Mouse (Mus musculus) macrophage (primary cell): Measurements from ENCODE around the gene Med8. TPM values are rescaled to one million over a fixed set of nuclear protein-coding genes. Genes with fewer than 3 reads are reported as not detected.

Experiments used
- H3K27ac ChIP-seq: fragments of 350-480 bp; formaldehyde crosslinking; 2 replicates; pipeline ENCODE4 v1.9.0; 2021
- H3K36me3 ChIP-seq: fragments of 350-480 bp; formaldehyde crosslinking; 2 replicates; pipeline ENCODE4 v1.9.0; 2021; ENCODE audit errors: inconsistent target
- H3K4me3 ChIP-seq: fragments of 350-480 bp; formaldehyde crosslinking; 2 replicates; pipeline ENCODE4 v1.9.0; 2021; ENCODE audit errors: inconsistent target
- H3K79me2 ChIP-seq: fragments of 350-480 bp; formaldehyde crosslinking; 2 replicates; pipeline ENCODE4 v1.9.0; 2021; ENCODE audit errors: inconsistent target
- WGBS: methylation state at CpG from one replicate; pipeline ENCODE4 v1.1.7; 2026; ENCODE audit warnings: inconsistent platforms; ENCODE audit not compliant: missing documents; 5-methylcytosine and 5-hydroxymethylcytosine counted together
- polyA plus RNA-seq: library from polyadenylated mRNA; stranded (reverse); fragments of 250-400 nt; gene quantifications from 3 replicates; pipeline ENCODE4 v1.2.4, GENCODE M21; 2018; ENCODE audit warnings: inconsistent platforms

The Med8 gene
- polyA plus RNA-seq, 1 experiment from 2014 or later: 85.4 TPM

DNA sequence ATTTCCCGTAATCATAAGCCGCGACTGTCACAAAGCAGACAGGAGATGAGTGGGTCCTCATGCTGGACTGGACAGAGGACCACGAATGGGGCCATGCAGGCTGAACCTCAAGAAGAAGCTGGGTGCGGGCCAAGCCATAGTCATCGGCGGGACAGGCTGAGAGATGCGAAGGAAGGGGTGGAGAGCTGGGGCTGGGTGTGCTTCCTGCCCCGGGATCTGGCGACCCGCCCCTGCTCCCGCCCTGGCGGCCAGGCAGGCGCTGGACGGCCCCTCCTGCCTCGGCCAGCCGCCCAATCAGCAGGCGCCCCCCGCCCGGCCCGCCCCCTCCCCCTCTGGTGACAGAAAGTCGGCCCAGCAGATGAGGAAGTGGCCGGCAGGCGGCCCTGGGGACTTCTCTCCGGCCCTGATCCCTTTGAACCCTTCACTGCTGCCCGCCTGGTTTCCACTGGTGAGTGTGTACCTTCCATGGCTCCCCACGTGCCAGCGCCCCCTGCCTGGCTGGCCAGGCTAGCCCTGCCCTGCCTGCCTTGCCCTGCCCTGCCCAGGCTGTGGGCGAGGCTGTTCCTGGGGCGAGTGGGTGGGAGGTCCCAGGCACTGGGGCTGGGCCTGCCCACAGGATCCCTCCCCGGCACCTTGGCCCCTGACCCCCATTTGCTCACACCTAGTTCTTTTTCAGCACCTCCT lies 18.8 kb downstream of the Med8 start, which contains the start of gene Elovl1:
Gene Elovl1 (plus strand): TSS at position 326 of the 684 bp plus-strand sequence.
- peak within 1 kb of the TSS; percentile 90 for H3K27ac ChIP-seq
- WGBS: under 1% methylated on average over 26 of the region's 31 CpGs
- H3K36me3 ChIP-seq: peaks cover 41% of the 10 kb centered on the region
- peak within 1 kb of the TSS; percentile 89 for H3K4me3 ChIP-seq
- H3K79me2 ChIP-seq: peaks cover 37% of the 10 kb centered on the region

DNA sequence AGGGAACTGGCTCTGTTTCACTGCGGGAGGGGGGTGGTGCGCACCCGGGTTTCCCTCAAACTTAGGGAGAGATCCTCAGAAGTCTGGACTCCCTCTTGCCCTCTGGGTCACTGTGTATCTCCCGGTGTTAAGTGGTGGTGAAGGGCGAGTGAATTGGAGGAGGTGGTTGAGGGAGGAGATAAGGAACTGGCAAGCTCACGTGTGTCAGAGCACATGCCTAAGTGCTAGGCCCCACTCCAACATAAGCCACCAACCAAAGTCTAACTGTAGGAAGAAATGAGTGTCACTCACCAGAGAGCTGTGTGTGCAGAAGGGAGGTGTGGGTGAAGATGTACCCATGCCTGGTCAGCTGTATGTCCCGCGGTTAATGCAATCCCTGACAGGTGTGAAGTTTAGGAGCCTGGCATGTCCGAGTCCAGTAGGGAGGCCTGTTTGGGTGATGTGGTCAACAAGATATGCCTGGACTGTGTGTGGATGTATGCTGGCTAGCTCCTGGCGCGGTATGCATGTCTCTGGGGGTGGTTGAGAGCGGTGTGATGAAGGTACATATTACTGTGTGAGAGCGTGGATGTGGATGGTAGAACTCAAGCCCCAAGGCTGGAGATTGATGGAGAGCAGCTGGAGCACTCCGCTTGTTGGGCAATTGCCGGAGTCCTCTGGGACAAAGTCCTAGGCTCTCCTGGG lies 19.5 kb downstream of the Med8 start:
- peaks cover 38% of the 10 kb centered on the region for H3K36me3 ChIP-seq
- H3K27ac ChIP-seq: peak overlapping the region; percentile 90
- peak overlapping the region; percentile 89 for H3K4me3 ChIP-seq
- WGBS: 35% methylated on average over 15 of the region's 15 CpGs
- H3K79me2 ChIP-seq: peaks cover 37% of the 10 kb centered on the region

- Histone ChIP-seq H3K4me3 (peak overlapping the region; percentile 89), H3K27ac (peak overlapping the region; percentile 90), H3K36me3 (peaks cover 31% of the 10 kb centered on the region), H3K79me2 (peaks cover 37% of the 10 kb centered on the region)
- WGBS: 59% methylated on average over 7 of the region's 7 CpGs
Observed at GRCm38 (mm10) chr4:118429215-118429895, 20.2 kb downstream of the Med8 start.

- Histone ChIP-seq H3K36me3 (peaks cover 31% of the 10 kb centered on the region), H3K27ac (no peak overlapping the region), H3K4me3 (no peak overlapping the region), H3K79me2 (peaks cover 57% of the 10 kb centered on the region)
- 94% methylated on average over 8 of the region's 8 CpGs for WGBS
Observed at GRCm38 (mm10) chr4:118432332-118432731, 23.2 kb downstream of the Med8 start.

DNA sequence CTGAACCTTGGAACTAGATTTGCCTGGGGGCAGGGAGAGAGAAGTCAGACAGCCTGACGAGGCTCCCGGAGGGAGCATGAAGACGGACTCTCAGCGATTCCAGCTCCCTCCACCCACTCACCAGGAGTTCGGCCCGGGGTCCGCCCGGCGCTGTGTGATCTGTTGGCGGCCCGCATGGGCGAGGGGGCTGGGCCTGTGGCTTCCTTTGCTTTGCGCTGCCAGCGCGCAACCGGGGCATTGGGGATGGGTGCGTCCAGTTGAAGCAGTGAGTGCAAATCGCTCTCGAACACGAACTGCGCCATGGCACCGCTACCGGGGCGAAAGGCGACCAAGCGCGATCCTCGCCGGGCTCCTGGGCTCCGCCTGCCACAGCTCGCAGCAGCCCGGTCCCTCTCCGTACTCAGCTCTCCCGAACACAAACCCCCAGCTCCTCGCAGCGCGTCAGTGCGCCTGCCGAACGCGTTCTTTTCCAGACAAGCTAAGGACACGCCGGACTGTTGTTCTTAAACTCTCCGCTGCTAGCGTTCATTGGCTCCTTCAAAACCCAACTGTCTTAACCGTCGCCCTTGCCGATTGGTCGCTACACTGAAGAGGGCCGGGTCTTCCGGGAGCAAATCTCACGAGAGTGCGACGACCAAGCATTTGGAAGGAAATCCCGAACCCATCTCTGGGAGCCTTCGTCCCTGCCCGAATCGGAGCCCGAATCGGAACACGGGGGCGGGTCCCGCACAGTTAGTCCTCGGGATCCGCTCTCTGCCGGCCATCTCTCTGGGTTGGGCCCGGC lies 27.9 kb downstream of the Med8 start, which contains the start of gene Cdc20:
Gene Cdc20 (minus strand): TSS at position 533 of the 784 bp plus-strand sequence.
- peaks cover 20% of the 10 kb centered on the region for H3K79me2 ChIP-seq
- peaks cover 11% of the 10 kb centered on the region for H3K36me3 ChIP-seq
- peak within 1 kb of the TSS; percentile 45 for H3K4me3 ChIP-seq
- peak within 1 kb of the TSS; percentile 56 for H3K27ac ChIP-seq
- under 1% methylated on average over 62 of the region's 67 CpGs for WGBS

- Histone ChIP-seq H3K27ac (peak overlapping the region; percentile 56), H3K79me2 (peaks cover 20% of the 10 kb centered on the region), H3K36me3 (peaks cover 2% of the 10 kb centered on the region), H3K4me3 (peak overlapping the region; percentile 45)
- WGBS: 20% methylated on average over 11 of the region's 12 CpGs
Observed at GRCm38 (mm10) chr4:118437829-118438253, 28.7 kb downstream of the Med8 start.

DNA sequence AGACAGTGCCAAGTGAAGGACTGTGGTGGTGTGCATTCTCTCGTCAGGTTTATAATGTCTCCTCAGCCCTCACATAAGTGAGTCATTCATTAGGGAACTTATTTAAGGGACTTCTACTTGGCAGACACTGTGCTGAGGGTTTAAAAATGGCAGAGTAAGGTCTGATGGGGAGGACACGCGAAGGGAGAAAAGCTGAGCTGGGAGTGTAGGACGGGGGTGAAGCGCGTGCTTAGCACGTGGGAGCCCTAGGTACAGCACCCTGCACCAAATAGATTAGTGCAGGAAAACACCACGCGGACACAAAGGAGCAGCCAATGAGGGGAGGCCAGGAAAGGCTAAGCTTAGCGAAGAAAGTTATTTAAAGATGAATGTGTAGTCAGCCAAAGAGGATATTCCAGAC lies 36.0 kb downstream of the Med8 start:
- Histone ChIP-seq H3K27ac (no peak overlapping the region), H3K36me3 (no peaks in the 10 kb centered on the region), H3K79me2 (no peaks in the 10 kb centered on the region), H3K4me3 (no peak overlapping the region)
- WGBS: 92% methylated on average over 10 of the region's 10 CpGs

- H3K4me3 ChIP-seq: no peak overlapping the region
- WGBS: 86% methylated on average over 18 of the region's 18 CpGs
- H3K79me2 ChIP-seq: no peaks in the 10 kb centered on the region
- no peak overlapping the region for H3K27ac ChIP-seq
- H3K36me3 ChIP-seq: no peaks in the 10 kb centered on the region
Observed at GRCm38 (mm10) chr4:118445781-118446414, 36.8 kb downstream of the Med8 start.

- H3K36me3 ChIP-seq: no peaks in the 10 kb centered on the region
- WGBS: 86% methylated on average over 24 of the region's 24 CpGs
- no peak overlapping the region for H3K4me3 ChIP-seq
- no peak overlapping the region for H3K27ac ChIP-seq
- H3K79me2 ChIP-seq: no peaks in the 10 kb centered on the region
Observed at GRCm38 (mm10) chr4:118446415-118447153, 37.4 kb downstream of the Med8 start.

GRCm38 (mm10) chr4:118457345-118457975 lies 48.3 kb downstream of the Med8 start, which contains the start of gene Mpl:
TSS of gene Mpl (minus strand) at chr4:118457513.
- Histone ChIP-seq H3K79me2 (no peaks in the 10 kb centered on the region), H3K4me3 (no peak within 1 kb of the TSS), H3K27ac (no peak within 1 kb of the TSS), H3K36me3 (no peaks in the 10 kb centered on the region)
- WGBS: 28% methylated on average over 9 of the region's 9 CpGs

- Histone ChIP-seq H3K36me3 (no peaks in the 10 kb centered on the region), H3K4me3 (no peak overlapping the region), H3K79me2 (no peaks in the 10 kb centered on the region), H3K27ac (no peak overlapping the region)
- 94% methylated on average over 3 of the region's 3 CpGs for WGBS
Observed at GRCm38 (mm10) chr4:118464956-118465355, 55.8 kb downstream of the Med8 start.
